Mouse (Mus musculus) stomach, embryonic 15.5 days (tissue): ENCODE results near the gene Tmem42. TPM values are rescaled to one million over a fixed set of nuclear protein-coding genes. Genes with fewer than 3 reads are reported as not detected.

Source experiments
- ATAC-seq: fragments of 200-750 bp; cut with Nextera tagmentation; 2 replicates; pipeline ENCODE4 v1.8.0; 2017; ENCODE audit warnings: low read depth, moderate number of reproducible peaks, moderate TSS enrichment; ENCODE audit not compliant: insufficient read depth, low FRiP score
- H3K27ac ChIP-seq: fragments of 300-500 bp; sonication (generic); 2 replicates; pipeline ENCODE4 v1.5.1; 2015; ENCODE audit warnings: mild to moderate bottlenecking, inconsistent platforms
- H3K27me3 ChIP-seq: fragments of 300-500 bp; sonication (generic); replicated peaks from 2 replicates; pipeline ENCODE4 v1.6.1; 2015; ENCODE audit warnings: inconsistent platforms
- H3K36me3 ChIP-seq: fragments of 300-500 bp; sonication (generic); 2 replicates; pipeline ENCODE4 v1.6.1; 2015; ENCODE audit warnings: inconsistent platforms
- H3K4me1 ChIP-seq: fragments of 300-500 bp; sonication (generic); 2 replicates; pipeline ENCODE4 v1.6.1; 2015; ENCODE audit warnings: inconsistent platforms
- H3K4me2 ChIP-seq: fragments of 300-500 bp; sonication (generic); 2 replicates; pipeline ENCODE4 v1.6.1; 2015; ENCODE audit warnings: mild to moderate bottlenecking, inconsistent platforms
- H3K4me3 ChIP-seq: fragments of 300-500 bp; sonication (generic); replicated peaks from 2 replicates; pipeline ENCODE4 v1.5.1; 2015; ENCODE audit warnings: inconsistent platforms
- H3K9ac ChIP-seq: fragments of 300-500 bp; sonication (generic); 2 replicates; pipeline ENCODE4 v1.6.1; 2015; ENCODE audit warnings: inconsistent platforms
- H3K9me3 ChIP-seq: fragments of 300-500 bp; sonication (generic); 2 replicates; pipeline ENCODE4 v1.6.1; 2016; ENCODE audit warnings: inconsistent platforms
- WGBS: fragments of 180-500 bp; shearing (Covaris S2); methylation state at CpG from one replicate; pipeline ENCODE4 v1.1.7; 2015; 5-methylcytosine and 5-hydroxymethylcytosine counted together
- polyA plus RNA-seq: library from polyadenylated mRNA; unstranded; fragments of >200 nt; fragmentation: Nextera tagmentation; extraction: Ambion mirVana; gene quantifications from 2 replicates; pipeline ENCODE4 v1.2.1, GENCODE M21; 2015

Tmem42 gene
- polyA plus RNA-seq, 1 experiment from 2014 or later, result 21.2 TPM

GRCm38 (mm10) chr9:123060172-123060571, 39.0 kb downstream of the Tmem42 start:
- no peak overlapping the region for H3K9ac ChIP-seq
- no peak overlapping the region for H3K4me3 ChIP-seq
- no peaks in the 10 kb centered on the region for H3K36me3 ChIP-seq
- 74% methylated on average over 3 of the region's 3 CpGs for WGBS
- H3K4me2 ChIP-seq, result no peak overlapping the region
- ATAC-seq, result no peak
- no peaks in the 10 kb centered on the region for H3K27me3 ChIP-seq
- H3K4me1 ChIP-seq, result no peaks in the 10 kb centered on the region
- no peak overlapping the region for H3K27ac ChIP-seq
- H3K9me3 ChIP-seq, result no peaks in the 10 kb centered on the region

Other genes with a start within 250 kb of the Tmem42 start
- gene Tcaim, start 215.8 kb upstream of the Tmem42 start, polyA plus RNA-seq, result 5.4 and 6.2 TPM in 2 replicates
- gene Gm35549, start 177.3 kb upstream of the Tmem42 start, polyA plus RNA-seq, result 0.28 and 0.30 TPM in 2 replicates
- gene Zfp445, start 155.3 kb upstream of the Tmem42 start, polyA plus RNA-seq, result 54.9 and 56.1 TPM in 2 replicates
- 4.0 and 4.6 TPM in 2 replicates for gene Zkscan7, start 135.6 kb upstream of the Tmem42 start, polyA plus RNA-seq
- gene Zfp105, start 98.3 kb upstream of the Tmem42 start, polyA plus RNA-seq, result 15.0 and 15.1 TPM in 2 replicates
- gene 1110059G10Rik, start 70.3 kb upstream of the Tmem42 start, polyA plus RNA-seq, result 29.8 and 33.1 TPM in 2 replicates
- gene Kif15, start 70.3 kb upstream of the Tmem42 start, polyA plus RNA-seq, result 51.7 and 53.9 TPM in 2 replicates
- 0.53 and 0.57 TPM in 2 replicates for gene Tgm4, start 13.4 kb downstream of the Tmem42 start, polyA plus RNA-seq
- gene Zdhhc3, start 91.9 kb downstream of the Tmem42 start, polyA plus RNA-seq, result 73.7 and 77.8 TPM in 2 replicates
- gene Exosc7, start 91.9 kb downstream of the Tmem42 start, polyA plus RNA-seq, result 125 and 136 TPM in 2 replicates
- 1.2 and 2.0 TPM in 2 replicates for gene Clec3b, start 129.6 kb downstream of the Tmem42 start, polyA plus RNA-seq
- 13.5 and 15.3 TPM in 2 replicates for gene Cdcp1, start 194.7 kb downstream of the Tmem42 start, polyA plus RNA-seq
- 14.9 and 17.1 TPM in 2 replicates for gene Tmem158, start 239.4 kb downstream of the Tmem42 start, polyA plus RNA-seq